Mouse (Mus musculus): ENCODE results near the gene Cdr2l. TPM values are rescaled to one million over a fixed set of nuclear protein-coding genes. Genes with fewer than 3 reads are reported as not detected.

Cdr2l gene
- polyA plus RNA-seq, 1 experiment from 2014 or later, result not detected

DNA sequence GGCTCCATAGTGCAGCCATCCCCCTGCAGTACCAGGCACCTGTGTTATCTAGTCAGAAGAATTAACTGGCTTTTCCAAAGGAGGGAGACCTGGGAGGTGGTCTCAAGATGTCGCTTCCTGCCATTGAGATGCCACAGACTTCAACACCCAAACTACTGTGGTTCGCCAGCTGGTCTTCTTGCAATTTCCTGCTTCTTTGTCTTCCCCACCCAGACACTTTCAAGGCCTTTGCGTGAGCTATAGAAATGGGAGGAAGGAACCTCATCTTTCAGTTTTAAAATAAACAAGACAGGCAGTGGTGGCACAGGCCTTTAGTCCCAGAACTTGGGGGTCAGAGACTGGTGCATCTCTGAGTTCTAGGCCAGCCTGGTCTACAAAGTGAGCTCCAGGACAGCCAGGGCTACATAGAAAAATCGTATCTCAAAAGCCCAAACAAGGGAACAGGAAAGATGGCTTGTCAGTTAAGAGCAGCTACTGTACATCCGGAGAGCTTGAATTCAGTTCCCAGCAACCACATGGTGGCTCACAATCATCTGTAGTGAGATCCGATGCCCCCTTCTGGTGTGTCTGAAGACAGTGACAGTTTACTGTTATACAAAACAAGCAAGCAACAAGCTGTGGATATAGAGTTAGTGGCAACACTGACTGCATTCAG, 26.7 kb downstream of the Cdr2l start:
- no peaks in the 10 kb centered on the region for H3K36me3 ChIP-seq (ENCODE audit: inconsistent target)
- H3K4me3 ChIP-seq (ENCODE audit: inconsistent target), result no peak overlapping the region
- no peak overlapping the region for H3K27ac ChIP-seq
- 41% methylated on average over 6 of the region's 6 CpGs for WGBS (ENCODE audit: missing documents)
- peaks cover 12% of the 10 kb centered on the region; the same call in 1 of the 2 replicates for H3K79me2 ChIP-seq (ENCODE audit: inconsistent target)

DNA sequence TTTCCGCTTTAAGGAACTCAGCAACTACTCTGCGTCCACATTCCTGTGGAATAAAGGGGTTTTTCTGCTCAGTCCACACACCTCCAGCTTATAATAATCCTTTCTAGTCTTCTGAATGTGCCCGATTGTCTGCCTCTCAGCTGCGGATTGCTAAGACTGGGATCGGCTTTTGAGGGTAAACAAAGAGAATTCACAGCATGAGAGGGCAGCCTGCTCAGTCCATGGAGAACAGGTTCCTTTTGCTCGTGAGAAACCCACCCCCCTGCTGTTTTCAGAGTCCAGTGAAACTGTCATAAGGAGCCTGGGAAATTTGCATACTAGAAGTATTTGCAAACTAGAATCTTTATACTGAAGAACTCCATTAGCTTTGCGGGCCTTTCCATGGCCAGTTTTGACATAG, 27.8 kb downstream of the Cdr2l start:
- Histone ChIP-seq H3K79me2 (ENCODE audit: inconsistent target) (peaks cover 6% of the 10 kb centered on the region; the same call in 1 of the 2 replicates), H3K36me3 (ENCODE audit: inconsistent target) (no peaks in the 10 kb centered on the region), H3K27ac (no peak overlapping the region), H3K4me3 (ENCODE audit: inconsistent target) (no peak overlapping the region)
- 97% methylated on average over 7 of the region's 7 CpGs for WGBS (ENCODE audit: missing documents)

DNA sequence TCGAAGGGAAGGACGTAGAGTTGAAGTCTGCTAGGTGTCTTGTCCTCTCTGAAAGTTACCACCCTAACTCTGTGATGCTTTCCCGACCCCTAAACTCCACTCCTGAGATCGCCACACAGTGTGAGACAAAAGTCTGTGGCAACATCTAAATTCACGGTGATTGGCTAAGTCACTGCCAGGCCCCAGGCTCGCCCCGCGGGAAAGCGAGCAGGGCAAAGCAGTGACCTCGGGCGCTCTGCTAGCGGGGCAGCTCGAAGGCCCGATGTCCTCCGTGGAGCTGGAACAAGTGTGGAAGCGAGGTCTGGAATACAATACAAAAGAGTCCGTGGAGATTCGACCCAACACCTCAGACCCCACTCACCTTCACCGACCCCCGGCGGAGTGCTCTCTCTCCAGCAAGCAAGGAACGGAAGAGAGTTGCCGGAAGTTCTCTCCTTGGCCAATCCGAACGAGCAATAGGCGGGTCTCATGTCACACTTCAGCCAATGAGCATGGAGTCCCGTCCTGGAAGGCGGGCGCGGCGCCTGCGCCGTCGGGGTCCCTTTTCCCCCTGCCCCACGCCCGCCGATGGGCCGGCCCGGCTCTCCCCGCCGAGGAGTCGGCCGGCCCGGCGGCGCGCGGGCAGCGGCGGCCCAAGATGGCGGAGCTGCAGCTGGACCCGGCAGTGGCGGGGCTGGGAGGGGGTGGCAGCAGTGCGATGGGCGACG, 38.0 kb downstream of the Cdr2l start, which contains the start of the genes Atp5h and Kctd2:
Gene Atp5h (minus strand): TSS at position 432 of the 707 bp plus-strand sequence.
Gene Kctd2 (plus strand): TSS at position 598 of the 707 bp plus-strand sequence.
- WGBS (ENCODE audit: missing documents), result under 1% methylated on average over 53 of the region's 56 CpGs

DNA sequence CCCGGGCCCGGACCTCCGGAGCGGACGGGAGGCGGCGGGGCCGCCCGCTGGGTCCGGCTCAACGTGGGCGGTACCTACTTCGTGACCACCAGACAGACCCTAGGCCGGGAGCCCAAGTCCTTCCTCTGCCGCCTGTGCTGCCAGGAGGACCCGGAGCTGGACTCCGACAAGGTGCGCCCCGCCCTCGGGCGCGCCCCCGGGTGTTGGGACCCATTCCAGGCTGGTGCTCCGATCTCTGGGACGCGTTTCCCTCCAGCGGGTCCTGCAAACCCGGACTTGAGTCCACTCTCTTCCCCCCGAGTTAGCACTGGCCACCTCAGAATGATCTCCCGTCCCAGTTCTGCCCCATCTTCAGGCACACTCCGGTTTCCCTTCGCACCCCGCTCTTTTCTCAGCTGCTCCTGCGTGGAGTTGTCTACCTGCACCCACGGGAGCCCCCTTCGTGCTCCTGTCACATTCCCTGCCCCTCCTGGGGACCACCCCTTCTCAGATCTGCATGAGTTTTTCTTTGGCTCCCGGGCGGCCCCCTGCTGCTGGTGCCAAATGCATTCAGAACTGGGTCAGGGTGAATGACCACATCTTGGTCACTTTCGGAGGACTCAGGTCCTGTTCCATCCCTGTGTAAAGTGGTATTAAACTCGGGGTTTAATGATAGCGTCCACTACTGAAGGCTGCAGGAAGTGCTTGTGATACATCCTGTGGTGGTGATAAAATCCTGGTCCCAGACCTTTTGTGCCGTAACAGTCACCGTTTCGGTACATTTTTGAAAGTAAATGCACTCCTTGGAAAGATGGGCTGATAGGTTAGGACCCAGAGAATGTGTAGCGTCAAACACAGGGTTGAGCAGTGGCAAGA, 38.8 kb downstream of the Cdr2l start:
- Histone ChIP-seq H3K79me2 (ENCODE audit: inconsistent target) (peaks cover 39% of the 10 kb centered on the region), H3K4me3 (ENCODE audit: inconsistent target) (peak overlapping the region; percentile 80), H3K36me3 (ENCODE audit: inconsistent target) (peaks cover 19% of the 10 kb centered on the region; the same call in 1 of the 2 replicates), H3K27ac (peak overlapping the region; percentile 15; the same call in 1 of the 2 replicates)
- 3% methylated on average over 45 of the region's 45 CpGs for WGBS (ENCODE audit: missing documents)

More for the DNA sequence above, 38.0 kb downstream of the Cdr2l start, which contains the start of the genes Atp5h and Kctd2:
- Histone ChIP-seq H3K79me2 (ENCODE audit: inconsistent target) (peaks cover 39% of the 10 kb centered on the region), H3K36me3 (ENCODE audit: inconsistent target) (peaks cover 18% of the 10 kb centered on the region; the same call in 1 of the 2 replicates), H3K27ac (peak within 1 kb of the TSS; percentile 36), H3K4me3 (ENCODE audit: inconsistent target) (peak within 1 kb of the TSS; percentile 84)

DNA sequence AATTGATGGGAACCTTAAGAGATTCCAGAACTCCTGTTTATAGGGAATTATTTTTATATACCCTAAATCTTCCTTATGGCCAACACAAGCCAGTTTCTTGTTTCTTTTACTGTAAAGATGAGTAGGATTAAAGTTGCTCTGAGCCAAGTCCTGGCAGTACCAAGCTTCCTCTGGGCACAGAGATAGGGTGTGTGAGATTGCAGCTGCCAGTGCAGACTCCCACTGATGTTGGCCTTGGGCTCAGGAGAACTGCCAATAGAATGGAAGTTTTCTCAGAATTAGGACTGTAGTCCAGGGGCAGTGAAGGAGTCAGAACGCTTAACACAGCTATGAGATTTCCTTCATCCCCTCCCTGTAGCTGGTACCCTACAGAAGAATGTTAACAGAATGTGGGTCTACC, 39.6 kb downstream of the Cdr2l start:
- WGBS (ENCODE audit: missing documents), result 86% methylated on average over 1 of the region's 1 CpGs
- peaks cover 21% of the 10 kb centered on the region; the same call in 1 of the 2 replicates for H3K36me3 ChIP-seq (ENCODE audit: inconsistent target)
- peaks cover 39% of the 10 kb centered on the region for H3K79me2 ChIP-seq (ENCODE audit: inconsistent target)
- H3K4me3 ChIP-seq (ENCODE audit: inconsistent target), result no peak overlapping the region
- no peak overlapping the region for H3K27ac ChIP-seq

DNA sequence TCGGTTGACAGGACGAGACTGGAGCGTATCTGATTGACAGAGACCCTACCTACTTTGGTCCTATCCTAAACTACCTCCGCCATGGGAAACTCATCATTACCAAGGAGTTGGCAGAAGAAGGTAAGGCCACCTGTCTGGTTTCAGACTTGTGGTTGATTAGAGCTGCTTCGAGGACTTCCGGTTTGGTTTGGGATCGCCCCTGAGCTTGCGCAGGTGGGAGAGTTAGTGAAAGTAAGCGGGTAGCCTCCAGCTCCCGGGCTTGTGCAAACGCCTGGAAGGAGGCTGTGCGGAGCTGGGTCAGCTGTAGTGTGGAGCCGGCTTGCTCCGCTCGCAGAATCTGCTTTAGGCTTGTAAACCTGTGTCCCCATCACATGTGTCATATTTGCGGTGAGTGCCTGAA, 40.3 kb downstream of the Cdr2l start:
- Histone ChIP-seq H3K36me3 (ENCODE audit: inconsistent target) (peaks cover 24% of the 10 kb centered on the region; the same call in 1 of the 2 replicates), H3K27ac (no peak overlapping the region), H3K79me2 (ENCODE audit: inconsistent target) (peaks cover 37% of the 10 kb centered on the region), H3K4me3 (ENCODE audit: inconsistent target) (no peak overlapping the region)
- WGBS (ENCODE audit: missing documents), result 90% methylated on average over 13 of the region's 16 CpGs

DNA sequence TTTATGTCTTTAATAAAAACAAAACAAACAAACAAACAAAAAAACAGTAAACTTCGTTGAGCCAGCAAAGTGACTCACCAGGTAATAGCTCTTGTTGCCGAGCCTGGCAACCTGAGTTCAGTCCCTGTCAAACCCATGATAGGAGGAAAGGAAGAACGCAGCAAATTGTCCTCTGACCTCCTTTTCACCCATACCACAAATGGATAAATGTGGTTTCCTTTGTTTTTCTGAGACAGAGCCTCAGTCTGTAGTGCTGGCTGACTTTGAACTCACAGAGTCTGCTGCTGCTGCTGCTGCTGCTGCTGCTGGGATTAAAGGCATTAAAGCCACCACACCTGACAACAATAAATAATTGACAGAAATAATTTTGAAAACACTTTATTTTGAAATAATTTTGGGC, 41.4 kb downstream of the Cdr2l start:
- peaks cover 26% of the 10 kb centered on the region for H3K79me2 ChIP-seq (ENCODE audit: inconsistent target)
- no peak overlapping the region for H3K4me3 ChIP-seq (ENCODE audit: inconsistent target)
- H3K36me3 ChIP-seq (ENCODE audit: inconsistent target), result peaks cover 30% of the 10 kb centered on the region; the same call in 1 of the 2 replicates
- no peak overlapping the region for H3K27ac ChIP-seq
- 83% methylated on average over 3 of the region's 3 CpGs for WGBS (ENCODE audit: missing documents)

DNA sequence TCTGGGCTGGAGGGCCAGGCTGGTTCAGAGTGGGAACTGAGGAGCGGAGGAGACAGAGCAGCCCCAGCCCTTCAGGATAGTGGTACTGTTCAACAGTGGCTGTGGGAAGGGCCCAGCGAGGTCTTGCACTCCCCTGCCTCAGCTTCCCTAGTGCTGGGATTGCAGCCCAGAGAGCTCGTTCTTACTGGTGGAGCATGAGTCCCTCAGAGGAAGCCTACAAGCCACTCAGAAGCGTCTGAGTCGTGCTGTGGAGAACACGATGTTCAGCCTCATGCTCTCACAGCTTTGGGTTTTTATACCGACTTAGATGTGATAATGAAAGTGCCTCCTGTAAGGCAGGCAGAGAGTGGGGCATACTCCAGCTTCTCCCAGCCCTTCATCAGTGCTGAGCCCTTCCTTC, 43.0 kb downstream of the Cdr2l start:
- WGBS (ENCODE audit: missing documents), result 95% methylated on average over 7 of the region's 7 CpGs
- Histone ChIP-seq H3K36me3 (ENCODE audit: inconsistent target) (peaks cover 35% of the 10 kb centered on the region), H3K79me2 (ENCODE audit: inconsistent target) (peaks cover 10% of the 10 kb centered on the region; the same call in 1 of the 2 replicates), H3K27ac (no peak overlapping the region), H3K4me3 (ENCODE audit: inconsistent target) (no peak overlapping the region)

DNA sequence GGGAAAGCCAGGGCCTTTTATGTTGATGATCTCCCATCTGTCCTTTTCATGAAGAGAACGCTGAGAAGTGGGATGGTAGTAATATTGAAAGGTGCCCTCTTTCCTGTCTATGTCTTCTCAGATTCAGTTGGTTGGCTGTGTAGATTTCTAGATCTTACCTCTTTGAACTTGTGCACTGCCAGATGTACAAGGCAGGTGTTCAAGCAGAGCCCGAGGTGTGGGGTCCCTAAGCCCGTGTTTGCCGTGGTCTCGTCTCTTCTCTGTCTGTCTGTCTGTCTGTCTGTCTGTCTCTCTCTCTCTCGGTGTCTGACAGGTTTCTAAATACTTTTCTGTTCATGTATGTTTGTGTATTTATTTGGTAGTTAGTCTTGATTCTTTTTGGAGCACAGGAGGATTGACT, 44.0 kb downstream of the Cdr2l start:
- peaks cover 46% of the 10 kb centered on the region for H3K36me3 ChIP-seq (ENCODE audit: inconsistent target)
- H3K27ac ChIP-seq, result no peak overlapping the region
- 87% methylated on average over 6 of the region's 6 CpGs for WGBS (ENCODE audit: missing documents)
- H3K79me2 ChIP-seq (ENCODE audit: inconsistent target), result peaks cover 6% of the 10 kb centered on the region; the same call in 1 of the 2 replicates
- H3K4me3 ChIP-seq (ENCODE audit: inconsistent target), result no peak overlapping the region

DNA sequence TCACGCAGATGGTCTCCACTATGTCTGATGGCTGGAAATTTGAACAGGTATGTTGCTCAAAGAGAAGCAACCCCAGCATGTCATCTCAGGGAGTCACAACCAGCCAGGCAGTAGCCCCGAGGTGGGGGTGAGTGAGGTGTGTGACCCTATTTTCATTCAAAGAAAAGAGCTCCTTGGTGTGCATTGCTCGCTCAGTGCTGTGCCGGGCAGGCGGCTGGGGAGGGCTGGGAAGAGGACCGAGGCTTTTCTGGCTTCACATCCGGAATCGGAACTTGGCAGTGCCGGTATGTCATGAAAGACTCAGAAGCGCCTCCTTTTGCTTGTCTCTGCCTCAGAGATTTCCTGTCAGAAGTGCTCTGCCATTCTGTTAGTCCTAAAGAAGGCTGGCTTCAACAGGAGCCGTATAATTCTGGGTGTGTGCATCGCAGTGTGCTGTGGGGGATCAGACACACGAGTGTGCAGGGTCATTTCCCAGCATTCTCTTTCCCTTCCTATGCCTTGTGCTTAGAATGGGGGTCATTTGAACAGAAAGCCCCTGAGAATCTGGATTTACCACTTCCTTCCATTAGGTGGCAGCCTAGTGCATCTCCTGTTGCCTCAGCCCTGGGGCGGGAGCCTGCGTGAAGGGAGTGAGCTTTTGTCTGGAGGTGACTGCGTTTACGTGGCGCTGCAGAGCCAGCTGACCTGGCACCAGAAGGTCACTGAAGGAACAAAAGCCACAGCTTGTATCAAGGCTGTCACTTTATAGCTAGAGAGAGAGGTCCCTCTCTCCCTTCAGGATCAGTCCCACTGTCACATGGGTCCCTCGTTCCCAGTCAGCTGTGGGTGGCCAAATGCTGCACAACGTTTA, 46.0 kb downstream of the Cdr2l start:
- WGBS (ENCODE audit: missing documents), result 65% methylated on average over 20 of the region's 20 CpGs
- Histone ChIP-seq H3K36me3 (ENCODE audit: inconsistent target) (peaks cover 58% of the 10 kb centered on the region), H3K27ac (no peak overlapping the region), H3K79me2 (ENCODE audit: inconsistent target) (no peaks in the 10 kb centered on the region), H3K4me3 (ENCODE audit: inconsistent target) (no peak overlapping the region)

DNA sequence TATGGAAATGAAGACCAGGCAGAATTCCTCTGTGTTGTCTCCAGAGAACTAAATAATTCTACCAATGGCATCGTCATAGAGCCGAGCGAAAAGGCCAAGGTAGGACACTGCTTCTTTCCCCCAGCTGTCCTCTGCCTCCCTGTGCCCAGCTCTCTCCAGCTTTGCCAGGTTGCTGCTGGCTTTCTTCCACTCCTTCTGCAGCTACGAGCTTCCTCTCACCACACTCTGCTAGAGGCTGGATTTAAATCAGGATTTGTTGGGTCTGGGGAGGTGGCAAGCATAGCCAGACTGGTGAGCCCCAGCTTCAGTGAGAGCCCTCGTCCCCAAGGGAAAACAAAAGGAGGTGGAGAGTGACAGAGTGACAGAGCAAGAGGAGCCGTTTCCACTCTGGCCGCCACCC, 47.6 kb downstream of the Cdr2l start:
- H3K4me3 ChIP-seq (ENCODE audit: inconsistent target), result no peak overlapping the region
- peaks cover 56% of the 10 kb centered on the region for H3K36me3 ChIP-seq (ENCODE audit: inconsistent target)
- 97% methylated on average over 7 of the region's 7 CpGs for WGBS (ENCODE audit: missing documents)

DNA sequence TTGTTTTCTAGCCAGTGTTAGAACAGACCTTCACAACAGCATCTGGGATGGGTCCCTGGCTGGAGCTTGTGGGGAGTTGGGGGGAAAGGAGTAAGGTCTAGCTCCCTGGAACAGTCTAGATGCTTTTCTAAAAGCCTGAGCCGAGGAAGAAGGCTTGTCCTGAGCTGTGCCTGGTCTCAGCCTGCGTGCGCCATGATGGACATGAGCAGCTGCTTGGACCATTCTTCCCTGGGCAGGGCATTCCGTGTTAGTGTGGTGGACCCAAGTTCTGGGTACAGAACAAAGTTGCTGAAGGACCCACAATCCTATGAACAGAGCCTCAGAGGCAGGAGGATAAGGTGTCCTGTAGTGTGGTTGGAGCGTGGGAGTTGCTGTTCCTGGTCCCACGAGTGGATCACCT, 48.8 kb downstream of the Cdr2l start:
- peaks cover 46% of the 10 kb centered on the region for H3K36me3 ChIP-seq (ENCODE audit: inconsistent target)
- H3K4me3 ChIP-seq (ENCODE audit: inconsistent target), result no peak overlapping the region
- 97% methylated on average over 6 of the region's 6 CpGs for WGBS (ENCODE audit: missing documents)

More for the DNA sequence above, 47.6 kb downstream of the Cdr2l start:
- Histone ChIP-seq H3K27ac (no peak overlapping the region), H3K79me2 (ENCODE audit: inconsistent target) (no peaks in the 10 kb centered on the region)

DNA sequence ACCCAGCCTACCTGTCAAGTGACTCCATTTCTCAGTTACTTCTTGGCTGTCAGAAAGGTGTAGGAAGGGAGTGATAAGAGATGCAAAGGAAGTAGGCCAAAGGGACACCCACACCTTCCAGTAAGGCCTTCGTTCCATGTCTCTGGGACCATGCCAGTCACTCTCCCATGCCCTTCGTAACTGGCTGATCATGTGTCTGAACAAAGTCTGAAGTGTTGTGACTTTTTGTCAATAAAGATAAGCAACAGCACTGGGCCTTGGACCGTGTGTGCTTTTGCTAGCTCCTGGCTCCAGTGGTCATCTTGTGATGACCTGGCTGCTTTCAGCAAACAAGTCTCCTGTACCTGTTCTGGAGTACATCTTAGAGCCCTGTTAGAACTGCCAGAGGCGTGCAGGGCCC, 51.1 kb downstream of the Cdr2l start:
- Histone ChIP-seq H3K4me3 (ENCODE audit: inconsistent target) (no peak overlapping the region), H3K36me3 (ENCODE audit: inconsistent target) (peaks cover 28% of the 10 kb centered on the region), H3K27ac (no peak overlapping the region), H3K79me2 (ENCODE audit: inconsistent target) (no peaks in the 10 kb centered on the region)
- WGBS (ENCODE audit: missing documents), result 100% methylated on average over 4 of the region's 4 CpGs

More for the DNA sequence above, 48.8 kb downstream of the Cdr2l start:
- Histone ChIP-seq H3K27ac (no peak overlapping the region), H3K79me2 (ENCODE audit: inconsistent target) (no peaks in the 10 kb centered on the region)

Data from macrophage (primary cell).